Mouse (Mus musculus): ENCODE results near the gene Ell. TPM values are rescaled to one million over a fixed set of nuclear protein-coding genes. Genes with fewer than 3 reads are reported as not detected.
A peak's percentile ranks its signal among the peaks of the same experiment; 100 is the strongest.

Gene Ell
- polyA plus RNA-seq, 1 experiment from 2014 or later, result 18.6 TPM

- ATAC-seq (ENCODE audit: insufficient read depth, low FRiP score), result no peak
- H3K9me3 ChIP-seq (replicated peaks; ENCODE audit: control insufficient read depth, low read length), result no peaks in the 10 kb centered on the region
- H3K27ac ChIP-seq (ENCODE audit: low read length), result peak overlapping the region; percentile 19; the same call in 1 of the 2 replicates
- H3K4me2 ChIP-seq (ENCODE audit: low read depth, low read length), result no peak overlapping the region
- H3K36me3 ChIP-seq (ENCODE audit: control insufficient read depth, insufficient read depth, low read length), result no peaks in the 10 kb centered on the region
- peaks cover 22% of the 10 kb centered on the region for H3K4me1 ChIP-seq (ENCODE audit: control insufficient read depth, insufficient read depth, low read length)
- H3K27me3 ChIP-seq (ENCODE audit: control insufficient read depth, insufficient read depth, low read length), result no peaks in the 10 kb centered on the region
- peak overlapping the region; percentile 17; the same call in 1 of the 2 replicates for H3K4me3 ChIP-seq (replicated peaks; ENCODE audit: low read length)
- H3K9ac ChIP-seq (ENCODE audit: low read length), result no peak overlapping the region
- 54% methylated on average over 11 of the region's 11 CpGs for WGBS
Observed at GRCm38 (mm10) chr8:70616645-70617044, 77.4 kb downstream of the Ell start.

GRCm38 (mm10) chr8:70617985-70618384 lies 78.7 kb downstream of the Ell start:
- H3K9ac ChIP-seq (ENCODE audit: low read length), result 0 out of 2 replicates have a peak overlapping the region, but pooled peaks have one; percentile 33
- no peaks in the 10 kb centered on the region for H3K9me3 ChIP-seq (replicated peaks; ENCODE audit: control insufficient read depth, low read length)
- H3K4me3 ChIP-seq (replicated peaks; ENCODE audit: low read length), result peak overlapping the region; percentile 3; the same call in 1 of the 2 replicates
- 83% methylated on average over 11 of the region's 11 CpGs for WGBS
- no peaks in the 10 kb centered on the region for H3K27me3 ChIP-seq (ENCODE audit: control insufficient read depth, insufficient read depth, low read length)
- no peak overlapping the region for H3K4me2 ChIP-seq (ENCODE audit: low read depth, low read length)
- no peaks in the 10 kb centered on the region for H3K36me3 ChIP-seq (ENCODE audit: control insufficient read depth, insufficient read depth, low read length)
- peaks cover 19% of the 10 kb centered on the region; the same call in 1 of the 2 replicates for H3K4me1 ChIP-seq (ENCODE audit: control insufficient read depth, insufficient read depth, low read length)
- ATAC-seq (ENCODE audit: insufficient read depth, low FRiP score), result no peak
- H3K27ac ChIP-seq (ENCODE audit: low read length), result no peak overlapping the region; the same call in 1 of the 2 replicates

GRCm38 (mm10) chr8:70618888-70619334 lies 79.7 kb downstream of the Ell start:
- no peaks in the 10 kb centered on the region for H3K27me3 ChIP-seq (ENCODE audit: control insufficient read depth, insufficient read depth, low read length)
- H3K9ac ChIP-seq (ENCODE audit: low read length), result no peak overlapping the region
- 28% methylated on average over 9 of the region's 9 CpGs for WGBS
- ATAC-seq (ENCODE audit: insufficient read depth, low FRiP score), result peak; percentile 58; the same call in 1 of the 2 replicates
- no peaks in the 10 kb centered on the region for H3K9me3 ChIP-seq (replicated peaks; ENCODE audit: control insufficient read depth, low read length)
- no peak overlapping the region for H3K27ac ChIP-seq (ENCODE audit: low read length)
- no peaks in the 10 kb centered on the region for H3K36me3 ChIP-seq (ENCODE audit: control insufficient read depth, insufficient read depth, low read length)
- H3K4me3 ChIP-seq (replicated peaks; ENCODE audit: low read length), result 0 out of 2 replicates have a peak overlapping the region, but pooled peaks have one; percentile 8
- peaks cover 12% of the 10 kb centered on the region; the same call in 1 of the 2 replicates for H3K4me1 ChIP-seq (ENCODE audit: control insufficient read depth, insufficient read depth, low read length)
- H3K4me2 ChIP-seq (ENCODE audit: low read depth, low read length), result no peak overlapping the region

GRCm38 (mm10) chr8:70622220-70622619 lies 83.0 kb downstream of the Ell start:
- Histone ChIP-seq H3K4me2 (ENCODE audit: low read depth, low read length) (no peak overlapping the region), H3K36me3 (ENCODE audit: control insufficient read depth, insufficient read depth, low read length) (no peaks in the 10 kb centered on the region), H3K27me3 (ENCODE audit: control insufficient read depth, insufficient read depth, low read length) (no peaks in the 10 kb centered on the region), H3K4me1 (ENCODE audit: control insufficient read depth, insufficient read depth, low read length) (peaks cover 12% of the 10 kb centered on the region; the same call in 1 of the 2 replicates), H3K4me3 (replicated peaks; ENCODE audit: low read length) (no peak overlapping the region), H3K9me3 (replicated peaks; ENCODE audit: control insufficient read depth, low read length) (no peaks in the 10 kb centered on the region), H3K27ac (ENCODE audit: low read length) (no peak overlapping the region), H3K9ac (ENCODE audit: low read length) (no peak overlapping the region)
- WGBS, result 41% methylated on average over 3 of the region's 3 CpGs
- no peak for ATAC-seq (ENCODE audit: insufficient read depth, low FRiP score)

- no peak overlapping the region for H3K27ac ChIP-seq (ENCODE audit: low read length)
- peak overlapping the region; percentile 39 for H3K9ac ChIP-seq (ENCODE audit: low read length)
- peaks cover 6% of the 10 kb centered on the region; the same call in 1 of the 2 replicates for H3K4me1 ChIP-seq (ENCODE audit: control insufficient read depth, insufficient read depth, low read length)
- H3K4me2 ChIP-seq (ENCODE audit: low read depth, low read length), result no peak overlapping the region
- 11% methylated on average over 5 of the region's 5 CpGs for WGBS
- no peaks in the 10 kb centered on the region for H3K27me3 ChIP-seq (ENCODE audit: control insufficient read depth, insufficient read depth, low read length)
- H3K4me3 ChIP-seq (replicated peaks; ENCODE audit: low read length), result no peak overlapping the region
- H3K36me3 ChIP-seq (ENCODE audit: control insufficient read depth, insufficient read depth, low read length), result no peaks in the 10 kb centered on the region
- no peaks in the 10 kb centered on the region for H3K9me3 ChIP-seq (replicated peaks; ENCODE audit: control insufficient read depth, low read length)
- ATAC-seq (ENCODE audit: insufficient read depth, low FRiP score), result no peak
Observed at GRCm38 (mm10) chr8:70625104-70625503, 85.8 kb downstream of the Ell start.

GRCm38 (mm10) chr8:70627041-70627440 lies 87.8 kb downstream of the Ell start:
- Histone ChIP-seq H3K9ac (ENCODE audit: low read length) (no peak overlapping the region), H3K27ac (ENCODE audit: low read length) (no peak overlapping the region), H3K36me3 (ENCODE audit: control insufficient read depth, insufficient read depth, low read length) (no peaks in the 10 kb centered on the region), H3K27me3 (ENCODE audit: control insufficient read depth, insufficient read depth, low read length) (no peaks in the 10 kb centered on the region), H3K4me2 (ENCODE audit: low read depth, low read length) (no peak overlapping the region), H3K9me3 (replicated peaks; ENCODE audit: control insufficient read depth, low read length) (no peaks in the 10 kb centered on the region), H3K4me1 (ENCODE audit: control insufficient read depth, insufficient read depth, low read length) (peaks cover 18% of the 10 kb centered on the region), H3K4me3 (replicated peaks; ENCODE audit: low read length) (no peak overlapping the region)
- ATAC-seq (ENCODE audit: insufficient read depth, low FRiP score), result no peak
- 82% methylated on average over 5 of the region's 5 CpGs for WGBS

GRCm38 (mm10) chr8:70628986-70629490 lies 89.8 kb downstream of the Ell start:
- Histone ChIP-seq H3K27ac (ENCODE audit: low read length) (no peak overlapping the region), H3K36me3 (ENCODE audit: control insufficient read depth, insufficient read depth, low read length) (no peaks in the 10 kb centered on the region), H3K4me1 (ENCODE audit: control insufficient read depth, insufficient read depth, low read length) (peaks cover 26% of the 10 kb centered on the region), H3K9ac (ENCODE audit: low read length) (peak overlapping the region; percentile 71), H3K4me2 (ENCODE audit: low read depth, low read length) (peak overlapping the region; percentile 73), H3K9me3 (replicated peaks; ENCODE audit: control insufficient read depth, low read length) (no peaks in the 10 kb centered on the region), H3K4me3 (replicated peaks; ENCODE audit: low read length) (peak overlapping the region; percentile 49), H3K27me3 (ENCODE audit: control insufficient read depth, insufficient read depth, low read length) (no peaks in the 10 kb centered on the region)
- 58% methylated on average over 7 of the region's 7 CpGs for WGBS
- ATAC-seq (ENCODE audit: insufficient read depth, low FRiP score), result no peak

GRCm38 (mm10) chr8:70629574-70630531 lies 90.6 kb downstream of the Ell start:
- ATAC-seq (ENCODE audit: insufficient read depth, low FRiP score), result peak; percentile 89
- Histone ChIP-seq H3K4me1 (ENCODE audit: control insufficient read depth, insufficient read depth, low read length) (peaks cover 31% of the 10 kb centered on the region), H3K9ac (ENCODE audit: low read length) (peak overlapping the region; percentile 71), H3K9me3 (replicated peaks; ENCODE audit: control insufficient read depth, low read length) (no peaks in the 10 kb centered on the region), H3K27me3 (ENCODE audit: control insufficient read depth, insufficient read depth, low read length) (no peaks in the 10 kb centered on the region), H3K4me2 (ENCODE audit: low read depth, low read length) (peak overlapping the region; percentile 73), H3K27ac (ENCODE audit: low read length) (peak overlapping the region; percentile 44; the same call in 1 of the 2 replicates), H3K4me3 (replicated peaks; ENCODE audit: low read length) (peak overlapping the region; percentile 49), H3K36me3 (ENCODE audit: control insufficient read depth, insufficient read depth, low read length) (no peaks in the 10 kb centered on the region)
- WGBS, result 1% methylated on average over 60 of the region's 60 CpGs
